Mouse (Mus musculus) T-cell, adult 2 months (primary cell): ENCODE measurements at regions not wholly inside any gene's neighbourhood (a gene's known extent, or its start where the extent isn't known, plus 50 kb on each side); places are given as distances from the start of the nearest gene placed in this dataset.

Experiments
- DNase-seq: peaks from one replicate; pipeline ENCODE4 v3.0.0; 2022; ENCODE audit warnings: low spot score

- DNase-seq, result no peak
Observed at GRCm38 (mm10) chr16:75663871-75664270, 71.2 kb downstream of the Rbm11 start.

DNA sequence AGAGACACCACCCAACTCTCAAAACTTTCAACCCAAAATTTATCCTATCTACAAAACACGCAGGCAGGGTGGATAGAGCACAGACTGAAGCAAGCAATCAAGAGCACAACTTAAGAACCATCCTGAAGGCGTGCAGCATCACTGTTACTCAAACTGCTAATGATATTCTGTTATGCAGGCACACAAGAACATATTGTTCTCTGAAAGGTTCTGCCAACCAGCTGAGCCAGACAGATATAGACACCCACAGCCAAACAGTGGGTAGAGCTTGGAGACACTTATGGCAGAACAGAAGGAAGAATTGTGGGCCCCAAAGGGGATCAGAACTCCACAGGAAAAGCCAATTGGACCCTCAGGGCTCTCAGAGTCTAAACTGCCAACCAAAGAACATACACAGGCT, 74.9 kb downstream of the Rbm11 start:
- DNase-seq, result no peak

GRCm38 (mm10) chr16:75672112-75672511, 79.5 kb downstream of the Rbm11 start:
- DNase-seq, result no peak

GRCm38 (mm10) chr16:75675871-75676270, 83.2 kb downstream of the Rbm11 start:
- peak; percentile 4 for DNase-seq

- no peak for DNase-seq
Observed at GRCm38 (mm10) chr16:75677180-75677579, 84.5 kb downstream of the Rbm11 start.
